Mouse (Mus musculus): ENCODE data around the gene Hsf2bp. TPM values are rescaled to one million over a fixed set of nuclear protein-coding genes. Genes with fewer than 3 reads are reported as not detected.

Gene Hsf2bp
- total RNA-seq, 2 experiments from 2014 or later: not detected

DNA sequence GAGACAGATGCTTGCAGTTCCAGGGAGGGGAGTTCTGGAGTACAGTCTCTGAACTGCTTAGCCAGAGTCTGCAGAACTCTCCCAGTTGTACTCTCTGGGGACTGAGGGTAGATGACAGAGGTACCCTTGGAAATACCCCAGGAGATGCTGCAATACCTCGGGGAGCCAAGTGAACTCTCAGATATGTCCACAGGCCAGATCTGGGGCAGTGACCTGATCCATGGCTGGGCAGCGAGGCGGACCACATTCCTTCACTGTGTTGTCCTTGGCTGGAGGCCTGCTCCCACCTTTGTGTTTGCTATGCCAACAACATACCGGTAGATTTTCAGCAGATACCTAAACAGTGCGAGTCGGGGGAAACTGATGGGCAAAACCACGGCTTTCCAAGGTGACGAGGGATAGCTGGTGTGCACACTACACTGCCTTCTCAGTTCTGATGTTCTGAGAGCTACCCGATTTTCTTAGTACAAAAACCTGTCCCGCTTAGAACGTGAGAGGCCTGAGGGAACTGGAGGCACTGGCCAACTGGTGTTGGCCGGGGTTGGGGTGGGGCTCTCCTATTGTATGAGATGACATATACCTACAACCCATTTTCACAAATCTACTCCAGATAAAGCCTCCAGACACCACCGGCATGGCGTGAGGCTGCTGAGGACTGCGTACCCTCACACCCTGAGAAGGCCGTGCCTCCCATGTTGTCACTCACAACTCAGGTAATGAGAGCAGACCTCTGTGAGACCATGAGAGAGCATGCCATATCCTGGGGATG lies 96.7 kb downstream of the Hsf2bp start:
- no peak for ATAC-seq (ENCODE audit: poor library complexity, severe bottlenecking)

GRCm38 (mm10) chr17:31938539-31939260 lies 97.4 kb downstream of the Hsf2bp start:
- no peak for ATAC-seq (ENCODE audit: poor library complexity, severe bottlenecking)

DNA sequence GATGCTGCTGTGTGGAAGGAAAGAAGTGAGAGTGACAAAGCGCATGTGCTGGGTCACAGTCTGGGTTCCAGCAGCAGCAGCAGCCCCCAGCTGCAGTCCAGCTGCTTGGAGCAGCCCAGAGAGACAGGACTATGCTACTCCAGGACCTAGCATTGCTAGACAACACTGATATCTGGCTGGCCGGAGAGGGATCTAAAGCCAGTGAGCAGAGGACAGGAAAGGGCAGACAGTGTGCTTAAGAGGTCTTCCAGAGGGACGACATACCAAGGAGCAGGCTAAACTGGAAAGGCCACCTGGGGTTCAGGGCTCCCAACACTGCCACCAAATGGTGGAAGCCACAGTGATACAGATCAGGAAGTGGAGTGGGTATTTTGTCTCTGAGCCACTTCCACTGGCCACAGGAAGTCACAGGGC lies 99.0 kb downstream of the Hsf2bp start:
- peak; percentile 76 for ATAC-seq (ENCODE audit: poor library complexity, severe bottlenecking)

GRCm38 (mm10) chr17:31935841-31936240 lies 100.3 kb downstream of the Hsf2bp start:
- ATAC-seq (ENCODE audit: poor library complexity, severe bottlenecking): no peak

- no peak for ATAC-seq (ENCODE audit: poor library complexity, severe bottlenecking)
These were observed 100.9 kb downstream of the Hsf2bp start for GRCm38 (mm10) chr17:31935091-31935830.

- ATAC-seq (ENCODE audit: poor library complexity, severe bottlenecking): no peak
These were observed 102.2 kb downstream of the Hsf2bp start for GRCm38 (mm10) chr17:31933956-31934355.

DNA sequence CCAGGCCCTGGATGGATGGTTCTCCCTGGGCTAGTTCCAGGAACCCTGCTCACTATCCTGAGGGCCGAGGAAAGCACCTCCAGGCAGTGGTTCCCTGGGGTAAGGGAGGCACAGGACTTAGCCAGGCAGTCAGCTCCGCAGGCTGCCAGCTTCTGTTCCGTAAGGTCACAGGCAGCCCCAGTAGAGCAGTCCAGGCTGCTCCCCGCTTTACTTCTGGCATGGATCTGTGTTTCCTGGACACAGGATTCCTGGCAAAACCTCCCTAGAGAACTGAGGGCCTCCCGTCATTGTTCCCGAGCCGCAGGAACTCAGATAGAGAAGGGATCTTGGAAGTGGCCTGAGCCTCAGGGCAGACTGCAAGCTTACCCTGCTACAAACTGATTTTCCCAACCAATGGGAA lies 104.7 kb downstream of the Hsf2bp start:
- no peak for ATAC-seq (ENCODE audit: poor library complexity, severe bottlenecking)

DNA sequence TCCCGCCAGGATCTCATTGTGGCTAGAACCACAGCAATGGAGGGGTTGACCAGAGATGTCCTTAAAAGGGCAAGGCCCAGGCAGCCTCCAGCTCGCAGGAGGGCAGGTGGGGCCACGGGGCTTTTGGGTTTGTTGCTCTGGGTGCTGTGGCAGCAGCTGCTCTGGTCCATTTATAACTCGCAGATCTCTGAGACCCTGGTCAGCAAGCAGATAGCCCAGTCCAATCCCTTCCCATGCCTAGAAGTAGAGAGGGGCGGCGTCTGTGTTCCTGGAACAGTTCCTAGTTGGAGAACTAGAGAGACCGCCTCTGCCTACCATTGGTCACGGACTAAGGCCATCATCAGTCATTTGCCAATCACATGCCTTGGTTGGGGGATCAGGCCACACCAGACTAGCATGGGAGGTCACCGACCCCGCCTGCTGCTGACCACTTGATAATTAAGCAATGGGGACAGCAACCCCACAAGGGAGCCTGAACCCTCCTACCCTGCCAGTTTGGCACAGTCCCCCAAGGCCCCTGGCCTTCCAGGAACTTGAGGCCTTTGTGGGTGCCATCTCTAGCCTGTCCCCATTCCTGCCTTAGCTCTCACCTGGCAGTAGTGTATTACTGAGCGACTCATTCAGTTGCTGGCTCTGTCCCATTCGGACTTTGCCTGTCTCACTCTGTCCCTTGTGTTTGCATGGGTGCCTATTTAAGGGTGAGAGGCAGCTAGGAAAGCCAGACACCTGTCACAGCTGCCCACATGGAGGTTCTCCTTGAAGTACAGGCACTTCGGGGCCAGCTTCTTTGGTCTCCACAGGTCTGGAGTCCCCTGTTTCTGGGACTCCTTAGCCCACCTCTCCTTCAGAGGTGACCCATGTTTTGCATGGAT lies 106.1 kb downstream of the Hsf2bp start:
- ATAC-seq (ENCODE audit: poor library complexity, severe bottlenecking): no peak

- ATAC-seq (ENCODE audit: poor library complexity, severe bottlenecking): no peak
These were observed 107.1 kb downstream of the Hsf2bp start for GRCm38 (mm10) chr17:31929032-31929431.

GRCm38 (mm10) chr17:31927895-31928626 lies 108.1 kb downstream of the Hsf2bp start:
- no peak for ATAC-seq (ENCODE audit: poor library complexity, severe bottlenecking)

DNA sequence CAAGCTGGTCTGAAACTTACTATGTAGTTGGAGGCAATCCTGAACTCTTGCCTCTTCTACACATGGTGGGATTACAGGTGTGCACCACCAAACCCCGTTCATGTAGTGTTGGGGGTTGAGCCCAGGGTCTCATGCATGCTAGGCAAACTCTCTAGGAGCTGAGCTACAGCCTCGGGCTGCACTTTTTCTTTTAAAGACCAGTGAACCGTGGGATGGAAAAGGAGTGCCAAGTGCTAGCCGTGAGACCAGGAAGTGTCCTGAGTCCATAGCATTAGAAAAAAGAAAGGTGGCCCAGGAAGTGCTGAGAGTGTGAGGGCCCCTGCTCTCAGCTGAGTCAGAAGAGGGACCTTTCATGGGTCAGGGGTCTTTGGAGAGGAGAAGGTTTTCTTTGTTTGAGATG lies 111.9 kb downstream of the Hsf2bp start:
- ATAC-seq (ENCODE audit: poor library complexity, severe bottlenecking): no peak

GRCm38 (mm10) chr17:31923310-31923970 lies 112.7 kb downstream of the Hsf2bp start:
- ATAC-seq (ENCODE audit: poor library complexity, severe bottlenecking): no peak

GRCm38 (mm10) chr17:31920589-31921190 lies 115.5 kb downstream of the Hsf2bp start:
- ATAC-seq (ENCODE audit: poor library complexity, severe bottlenecking): no peak

- ATAC-seq (ENCODE audit: poor library complexity, severe bottlenecking): no peak
These were observed 116.5 kb downstream of the Hsf2bp start for GRCm38 (mm10) chr17:31919599-31919998.

GRCm38 (mm10) chr17:31918374-31918773 lies 117.8 kb downstream of the Hsf2bp start:
- ATAC-seq (ENCODE audit: poor library complexity, severe bottlenecking): no peak

DNA sequence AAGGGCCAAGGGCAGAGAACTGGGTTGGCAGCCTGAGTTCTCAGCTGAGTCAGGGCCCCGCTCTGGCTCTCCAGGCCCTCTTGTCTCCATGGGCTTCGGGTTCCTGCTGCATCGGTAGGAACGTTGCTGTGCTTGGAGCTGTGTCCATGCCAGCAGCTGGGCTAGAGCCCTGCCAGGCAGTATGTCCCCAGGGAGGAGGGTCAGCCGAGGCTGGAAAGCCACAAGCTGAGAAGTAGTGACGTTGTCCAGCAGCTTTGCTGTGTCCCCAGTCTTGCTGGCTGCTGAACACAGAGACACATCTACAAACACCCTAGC lies 119.7 kb downstream of the Hsf2bp start:
- ATAC-seq (ENCODE audit: poor library complexity, severe bottlenecking): no peak

GRCm38 (mm10) chr17:31915756-31916460 lies 120.2 kb downstream of the Hsf2bp start:
- ATAC-seq (ENCODE audit: poor library complexity, severe bottlenecking): peak; percentile 89

- ATAC-seq (ENCODE audit: poor library complexity, severe bottlenecking): no peak
These were observed 121.8 kb downstream of the Hsf2bp start for GRCm38 (mm10) chr17:31914323-31914722.

Data from megakaryocyte, adult 5-6 weeks (primary cell).